Mouse (Mus musculus) kidney, adult 8-10 months (tissue): ENCODE data around the gene Ndufb2.

Experiments used
- DNase-seq, 2 experiments: peaks; one replicate each; pipeline ENCODE4 v3.0.0; 2022

The Ndufb2 gene

DNA sequence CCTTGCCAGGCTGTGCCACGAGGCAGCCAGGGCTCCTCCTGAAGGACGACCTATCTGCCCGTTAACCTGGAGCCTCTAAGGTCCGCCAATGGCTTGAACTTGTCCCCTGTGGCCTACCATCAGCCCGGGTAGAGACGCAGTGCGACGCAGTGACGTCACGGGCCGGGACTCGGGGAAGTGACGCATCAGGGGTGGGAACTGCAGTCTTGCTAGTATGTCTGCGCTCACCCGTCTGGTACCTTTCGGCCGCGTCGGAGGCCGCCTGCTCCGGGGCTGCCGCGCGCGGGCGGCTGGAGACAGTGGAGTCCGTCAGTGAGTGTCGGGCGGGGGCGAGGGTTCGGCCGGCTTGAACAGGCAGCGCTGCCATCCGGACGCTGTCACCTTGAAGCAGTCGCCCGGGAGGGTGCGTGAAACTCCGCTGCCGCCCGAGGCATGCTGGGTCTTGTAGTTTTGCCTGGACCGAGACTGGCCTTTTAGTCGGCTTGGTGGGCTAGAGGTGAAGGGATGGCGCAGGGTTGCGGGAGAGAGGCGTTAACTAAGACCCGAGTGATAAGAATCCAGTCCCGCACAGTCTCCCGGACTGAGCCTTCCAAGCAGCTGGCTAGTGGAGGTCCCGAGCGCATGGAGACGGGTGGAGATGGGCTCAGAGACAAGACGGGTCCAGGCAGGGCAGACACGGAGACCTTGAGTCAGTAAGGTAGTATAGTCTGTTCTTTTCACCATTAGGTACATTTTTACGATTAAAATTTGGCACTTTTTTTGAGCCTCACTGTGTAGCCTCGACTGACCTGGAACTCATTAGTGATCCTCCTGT lies at the start of gene Ndufb2:
TSS of gene Ndufb2 (plus strand) at position 174 of the 814 bp plus-strand sequence.
- peak; percentile 94 to 95 for DNase-seq

DNA sequence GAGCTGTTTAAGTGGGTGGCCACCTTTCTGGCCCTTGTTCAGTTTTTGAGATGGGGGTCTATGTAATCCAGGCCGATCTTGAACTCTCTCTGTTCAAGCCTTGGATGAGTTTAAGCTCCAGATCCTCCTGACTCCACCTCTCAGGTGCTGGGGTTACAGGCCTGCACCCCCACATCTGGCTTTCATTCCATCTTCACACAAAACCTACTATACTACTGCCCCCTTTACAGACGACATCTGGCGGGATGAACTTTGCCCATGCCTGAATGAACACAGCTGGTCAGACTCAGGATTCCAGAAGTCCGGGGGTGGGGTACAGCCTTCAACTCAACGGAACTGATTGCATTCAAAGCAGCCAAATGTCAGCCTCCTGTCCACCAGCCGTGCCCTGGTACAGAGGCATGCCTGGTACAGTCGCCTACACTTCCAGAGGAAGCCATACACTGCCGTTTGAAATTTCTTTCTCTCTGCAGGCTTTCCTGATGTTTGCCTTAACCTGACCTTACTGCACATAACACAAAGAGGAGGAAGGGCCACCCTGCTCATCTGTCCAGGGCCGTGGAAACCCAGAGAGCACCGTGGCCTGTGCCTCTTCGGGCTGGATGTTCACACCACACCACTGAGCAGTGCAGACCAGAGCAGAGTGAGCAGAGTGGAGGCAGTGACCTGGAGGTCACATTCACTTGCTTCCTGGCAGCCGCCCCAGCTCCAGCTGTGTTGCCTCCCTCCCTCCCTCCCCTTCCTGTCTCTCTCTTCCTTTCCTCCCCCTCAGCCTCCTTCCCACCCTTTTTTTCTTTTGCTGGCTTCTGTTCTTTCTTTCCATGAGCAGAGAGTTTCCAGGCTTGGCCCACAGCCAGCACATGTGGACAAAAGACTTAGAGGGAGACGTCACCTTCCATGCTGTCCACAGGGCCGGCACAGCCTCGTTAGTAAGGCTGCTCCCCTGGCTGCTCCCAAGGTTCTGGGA lies 49.5 kb upstream of the Ndufb2 start:
- peak; percentile 48 to 62 for DNase-seq

DNA sequence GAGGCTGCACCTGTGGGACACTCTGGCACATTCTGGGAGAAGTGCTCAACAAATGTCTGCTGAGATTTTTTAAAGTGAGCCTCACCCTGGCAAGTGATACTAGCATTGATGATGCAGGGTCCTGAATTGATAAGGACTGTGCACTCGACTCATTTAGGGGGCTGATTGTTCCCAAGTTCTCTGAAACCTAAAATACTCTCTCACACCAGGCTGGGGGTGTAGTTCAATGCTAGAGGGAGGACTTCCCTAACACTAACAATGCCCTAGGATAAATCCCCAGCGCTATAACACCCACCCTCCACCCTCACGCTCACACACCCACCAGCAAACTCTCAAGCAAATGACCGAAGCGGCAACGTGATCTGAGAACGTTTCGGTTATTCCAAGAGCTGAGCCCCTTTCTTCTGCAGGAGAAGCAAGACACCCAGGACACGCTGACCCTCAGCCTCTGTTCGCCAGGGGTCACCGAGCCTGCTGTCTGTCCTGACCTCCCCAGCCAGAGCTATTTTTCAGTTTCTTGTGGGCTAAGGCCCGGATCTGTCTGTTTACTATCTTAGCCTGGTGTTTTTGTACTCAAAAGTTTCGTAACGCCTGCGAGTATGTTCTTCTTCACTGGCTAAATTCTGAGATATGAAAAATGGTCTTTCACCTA lies 48.5 kb upstream of the Ndufb2 start:
- no peak for DNase-seq

GRCm38 (mm10) chr6:39545474-39545873 lies 46.9 kb upstream of the Ndufb2 start:
- DNase-seq: no peak

DNA sequence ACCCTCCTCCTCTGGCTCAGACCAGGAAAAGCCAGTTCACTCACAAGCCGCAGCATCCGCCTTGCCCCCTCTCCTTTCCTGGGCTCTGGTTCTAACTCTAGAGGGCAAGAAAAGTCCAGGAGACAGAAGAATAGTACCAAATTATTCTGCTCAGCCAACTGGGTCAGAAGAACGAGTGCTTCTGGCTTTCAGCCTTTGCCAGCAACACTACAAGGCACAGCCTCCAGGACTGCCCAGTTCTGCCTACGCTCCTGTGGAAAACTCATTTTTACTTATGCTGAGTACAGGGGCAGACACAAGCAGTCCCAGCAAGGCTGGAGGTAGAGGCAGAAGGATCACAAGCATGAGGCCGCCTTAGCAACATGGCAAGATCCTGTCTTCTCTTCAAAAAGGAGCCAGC lies 44.3 kb upstream of the Ndufb2 start:
- DNase-seq: no peak

DNA sequence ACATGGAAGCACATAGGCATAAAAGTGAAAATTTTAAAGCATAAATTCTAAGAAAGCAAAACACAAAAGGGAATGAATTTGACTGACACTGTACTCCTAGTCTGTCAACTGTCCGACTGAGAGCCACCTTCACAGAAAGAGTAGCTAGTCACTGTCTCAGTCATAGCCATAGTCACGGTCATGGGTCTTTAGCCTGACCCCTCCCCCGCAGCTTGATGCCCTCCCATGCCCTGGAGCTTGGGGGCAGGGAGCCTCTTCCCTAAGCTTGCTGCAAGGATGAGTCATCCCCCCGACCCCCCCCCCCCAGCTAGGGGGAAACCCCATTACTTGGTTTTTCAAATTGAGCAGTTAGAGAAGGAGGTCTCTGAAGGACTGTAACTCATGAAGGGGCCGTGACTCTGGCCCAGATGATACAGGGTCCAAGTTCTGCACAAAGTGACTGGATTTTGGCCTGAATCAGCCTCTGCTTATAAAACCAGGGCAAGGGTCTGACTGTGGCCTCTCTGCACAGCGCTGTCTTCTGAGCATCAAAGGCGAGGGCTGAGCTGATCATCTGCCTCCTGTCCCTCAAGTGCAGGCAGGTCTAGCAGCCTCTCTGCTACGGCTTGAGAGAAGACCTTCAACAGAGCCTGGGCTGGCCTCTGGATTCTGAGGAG lies 40.3 kb upstream of the Ndufb2 start:
- no peak for DNase-seq

DNA sequence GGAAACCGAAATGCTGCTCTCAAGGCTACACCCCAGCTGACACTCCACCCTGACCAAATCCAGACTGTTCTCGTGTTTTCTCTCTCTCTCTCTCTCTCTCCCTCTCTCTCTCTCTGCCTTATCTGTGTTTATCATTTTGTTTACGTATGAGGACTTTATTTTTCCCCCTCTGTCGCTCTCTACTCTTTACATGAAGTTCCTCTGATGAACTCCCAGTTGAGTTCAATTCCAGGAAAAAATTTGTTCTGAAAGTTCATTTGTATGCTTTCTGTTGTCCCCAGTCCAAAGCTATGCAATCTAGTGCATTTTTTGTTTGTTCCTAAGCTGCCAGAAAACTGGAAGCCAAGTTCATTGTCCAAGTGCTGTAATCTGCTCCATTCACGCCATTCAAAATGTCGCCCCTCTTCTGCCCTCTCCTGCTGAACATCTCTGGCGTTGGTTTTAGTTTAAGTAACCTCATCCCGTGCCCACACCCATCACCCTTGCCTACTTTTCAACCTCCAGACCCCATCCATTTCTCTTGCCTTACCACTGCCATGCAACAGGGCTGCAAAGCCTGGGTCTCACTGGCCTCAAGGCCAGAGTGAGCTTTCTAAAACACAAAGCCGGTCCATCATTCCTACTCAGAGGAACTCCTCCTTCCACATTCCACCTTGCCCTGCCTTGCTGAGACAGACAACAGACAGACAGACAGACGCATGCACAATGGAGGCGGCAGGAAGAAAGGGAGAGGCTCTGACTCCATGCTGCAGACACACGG lies 37.3 kb upstream of the Ndufb2 start:
- no peak for DNase-seq

DNA sequence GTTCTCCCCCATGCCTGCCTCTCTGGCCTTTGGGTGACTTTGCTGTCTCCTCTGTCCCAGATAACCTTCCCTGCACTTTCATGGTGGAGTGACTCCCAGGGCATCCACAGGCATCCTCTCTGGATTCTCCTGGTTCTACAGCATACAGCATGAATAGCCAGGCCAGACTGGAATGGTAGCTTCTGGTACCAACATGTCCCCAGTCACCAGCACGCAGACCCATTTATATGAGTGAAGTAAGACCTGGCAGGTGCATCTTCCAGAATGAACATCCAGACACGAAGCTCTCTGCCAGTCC lies 36.8 kb upstream of the Ndufb2 start:
- no peak for DNase-seq

DNA sequence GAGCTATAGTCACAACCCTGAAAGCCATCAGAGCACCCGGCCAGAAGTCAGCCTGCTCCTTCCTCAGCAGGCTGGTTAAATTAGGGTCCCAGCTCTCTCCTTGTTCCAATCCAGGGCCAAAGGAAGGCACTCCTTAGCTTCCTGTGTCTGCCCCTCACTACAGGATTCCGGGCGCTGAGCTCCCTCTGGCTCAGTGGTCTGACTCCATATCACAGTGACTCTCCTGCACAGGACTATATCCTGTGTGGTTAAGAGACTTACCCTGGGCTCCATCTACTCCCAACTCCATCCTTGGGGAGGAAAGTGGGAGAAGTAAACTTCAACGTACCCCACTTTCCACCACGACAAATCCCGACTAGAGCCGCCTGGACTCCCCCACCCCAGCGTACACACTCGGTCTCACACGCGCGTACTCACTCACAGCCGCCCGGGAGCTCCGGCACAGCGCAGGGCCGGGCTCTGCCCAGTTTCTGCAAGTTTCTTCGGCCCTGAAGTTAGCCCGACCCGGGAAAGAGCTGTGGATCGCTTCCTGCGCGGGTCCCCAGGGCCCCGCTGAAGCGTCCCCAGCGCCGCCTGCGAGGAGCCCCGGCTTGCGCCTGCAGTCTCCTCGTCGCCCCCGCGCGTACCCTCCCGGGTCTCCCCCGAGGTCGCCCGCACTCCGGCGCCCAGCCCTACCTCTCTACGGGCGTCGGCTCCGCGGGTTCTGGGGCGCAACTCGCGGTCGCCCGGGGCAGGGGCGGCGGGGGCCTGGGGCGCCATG lies 35.3 kb upstream of the Ndufb2 start:
- DNase-seq: peak in 1 of 2 experiments; percentile 6

DNA sequence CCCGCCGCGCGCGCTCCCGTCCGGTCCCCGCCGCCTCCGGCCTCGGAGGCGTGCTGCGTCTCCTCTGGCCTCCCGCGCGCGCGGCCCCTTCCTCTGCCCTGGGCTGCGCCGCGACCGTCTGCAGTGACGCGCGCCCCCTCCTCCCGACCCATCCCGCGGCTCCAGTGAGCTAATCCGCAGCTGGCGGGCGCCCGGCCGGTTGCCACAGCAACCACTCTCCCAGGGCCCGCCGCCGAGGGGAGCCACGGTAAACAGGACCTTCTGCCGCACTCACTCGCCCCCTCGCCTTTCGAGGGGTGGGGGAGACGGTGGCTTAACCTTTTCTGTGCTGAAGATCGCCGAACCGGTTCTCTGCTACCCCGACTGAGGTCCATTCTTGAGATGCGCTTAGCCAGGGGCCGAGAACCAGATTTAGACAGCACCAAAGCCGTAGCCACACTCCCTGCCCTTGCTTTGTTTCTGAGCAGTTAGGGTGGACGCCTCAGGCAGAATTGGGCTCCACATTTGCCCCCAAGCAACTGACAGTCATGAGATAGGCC lies 34.6 kb upstream of the Ndufb2 start, which contains the start of gene Dennd2a:
TSS of gene Dennd2a (minus strand) at position 145 of the 539 bp plus-strand sequence.
- DNase-seq: peak in 1 of 2 experiments; percentile 15

DNA sequence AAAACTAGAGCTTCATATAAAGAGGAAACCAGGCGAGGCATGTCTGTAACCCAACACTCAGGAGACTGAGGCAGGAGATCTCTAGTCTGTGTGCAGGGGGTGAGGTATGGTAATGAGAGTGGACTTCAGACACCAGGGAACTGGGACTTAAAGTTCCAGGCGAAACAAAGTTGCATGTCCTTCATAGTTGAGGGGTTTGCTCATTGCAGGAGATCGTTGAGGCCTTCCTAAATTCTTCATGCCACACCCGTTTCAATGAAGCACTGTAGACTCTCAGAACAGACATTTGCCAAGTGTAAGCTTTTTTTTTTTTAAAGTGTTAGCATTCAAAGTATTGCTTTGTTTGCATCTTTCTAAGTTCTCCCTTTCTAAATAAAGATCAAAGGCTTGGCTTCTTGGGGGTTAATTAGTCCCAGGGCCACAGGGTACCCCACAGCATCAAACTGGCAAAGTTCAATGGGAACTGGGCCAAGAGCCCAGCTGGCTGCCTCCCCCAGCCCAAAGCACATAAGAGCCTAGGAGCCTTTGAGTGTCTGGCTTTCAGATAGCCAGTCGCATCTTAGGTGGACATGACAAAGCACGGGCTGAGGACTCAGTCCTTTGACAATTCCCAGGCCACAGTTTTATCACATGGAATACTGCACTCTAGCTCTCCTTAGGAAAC lies 33.0 kb upstream of the Ndufb2 start:
- DNase-seq: no peak

DNA sequence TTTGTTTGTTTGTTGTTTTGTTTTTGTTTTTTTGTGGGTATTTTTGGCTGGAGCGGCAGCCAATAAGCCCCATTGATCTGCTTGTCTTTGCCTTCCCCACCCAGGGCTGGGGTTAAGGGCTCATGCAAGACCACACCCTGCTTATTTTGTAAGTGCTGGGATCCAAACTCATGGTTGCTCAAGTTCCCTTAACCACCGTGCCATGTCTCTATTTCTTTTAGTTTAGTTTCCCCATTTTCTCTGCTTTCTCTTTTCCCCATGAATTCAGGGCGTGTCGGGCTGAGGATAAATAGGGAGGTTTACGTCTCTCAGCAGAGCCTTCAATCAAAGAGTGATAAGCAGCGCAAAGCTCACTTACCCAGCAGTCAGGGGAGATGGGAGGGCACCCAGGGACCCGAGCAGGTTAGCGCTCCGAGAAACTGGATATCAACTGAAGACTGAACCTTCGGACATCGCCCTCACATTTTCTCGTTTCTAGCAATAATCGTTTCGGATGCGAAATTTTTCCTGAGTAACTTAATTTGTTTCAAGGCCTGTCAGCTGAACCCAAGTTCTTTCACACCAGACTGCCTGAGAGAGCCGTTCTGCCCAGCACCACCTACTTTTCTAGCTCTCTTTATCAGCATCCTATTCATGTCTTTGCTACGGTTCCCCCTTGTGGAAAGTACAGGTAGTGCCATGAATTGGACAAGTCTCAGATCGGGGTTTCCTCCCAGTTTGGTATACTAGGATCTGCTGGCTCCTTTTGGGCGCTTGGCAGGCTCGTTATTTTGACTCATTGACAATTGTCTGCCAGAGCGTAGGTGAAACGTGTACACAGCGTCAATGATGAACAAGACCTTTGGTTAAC lies 30.0 kb upstream of the Ndufb2 start:
- peak; percentile 74 to 87 for DNase-seq

GRCm38 (mm10) chr6:39567528-39567927 lies 24.8 kb upstream of the Ndufb2 start:
- DNase-seq: peak in 1 of 2 experiments; percentile 32

- no peak for DNase-seq
Observed at GRCm38 (mm10) chr6:39570426-39570825, 21.9 kb upstream of the Ndufb2 start.

GRCm38 (mm10) chr6:39573791-39574554 lies 18.4 kb upstream of the Ndufb2 start, which contains the start of gene Adck2:
Gene Adck2 (plus strand): TSS chr6:39573873.
- DNase-seq: peak; percentile 67 to 79

DNA sequence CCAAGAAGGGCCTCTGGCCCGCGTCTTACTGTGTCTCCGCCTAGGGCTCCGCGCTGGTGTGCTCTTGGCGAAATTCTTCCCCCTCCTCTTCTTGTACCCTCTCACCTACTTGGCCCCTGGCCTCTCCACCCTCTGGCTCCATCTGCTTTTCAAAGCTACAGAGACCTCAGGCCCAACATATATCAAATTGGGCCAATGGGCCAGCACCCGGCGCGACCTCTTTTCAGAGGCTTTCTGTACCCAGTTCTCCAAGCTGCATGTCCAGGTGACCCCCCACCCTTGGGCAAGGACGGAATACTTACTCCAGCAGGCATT lies 17.9 kb upstream of the Ndufb2 start:
- peak; percentile 37 to 38 for DNase-seq

- no peak for DNase-seq
Observed at GRCm38 (mm10) chr6:39574951-39575350, 17.4 kb upstream of the Ndufb2 start.

DNA sequence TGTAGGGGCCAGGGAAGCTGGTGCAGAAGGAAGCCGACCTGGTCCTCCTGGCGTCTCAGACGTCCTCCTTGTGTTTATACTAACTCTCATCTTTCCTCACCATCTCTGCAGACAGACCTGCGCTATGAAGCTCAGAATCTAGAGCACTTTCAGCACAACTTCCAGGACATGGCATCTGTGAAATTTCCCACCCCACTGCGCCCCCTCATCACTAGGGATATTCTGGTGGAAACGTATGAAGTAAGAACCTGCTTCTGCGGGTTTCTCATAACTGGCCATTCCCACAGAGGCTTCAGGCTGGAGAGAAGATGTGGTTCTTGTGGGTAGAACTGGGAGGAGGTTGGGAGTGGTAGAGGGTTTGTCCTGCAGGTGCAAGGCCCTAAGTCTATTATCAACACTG lies 12.8 kb upstream of the Ndufb2 start:
- no peak for DNase-seq

DNA sequence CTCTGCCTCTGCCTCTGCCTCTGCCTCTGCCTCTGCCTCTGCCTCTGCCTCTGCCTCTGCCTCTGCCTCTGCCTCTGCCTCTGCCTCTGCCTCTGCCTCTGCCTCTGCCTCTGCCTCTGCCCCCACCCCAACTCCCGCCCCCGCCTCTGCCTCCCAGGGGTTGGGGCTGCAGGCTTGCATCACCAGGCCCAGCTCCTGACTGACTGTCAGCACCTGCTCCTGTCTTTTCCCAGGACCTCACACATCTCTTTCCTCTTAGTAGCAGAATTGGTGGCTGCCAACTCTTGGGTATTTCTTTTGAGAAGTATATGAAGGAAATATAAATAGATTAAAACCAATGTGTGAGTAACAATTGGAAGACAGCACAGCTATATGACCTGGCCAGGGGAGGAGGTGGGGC lies 11.8 kb upstream of the Ndufb2 start:
- no peak for DNase-seq
